Mouse (Mus musculus): ENCODE data around the gene Msi1. TPM values are rescaled to one million over a fixed set of nuclear protein-coding genes. Genes with fewer than 3 reads are reported as not detected.

Gene Msi1
- total and polyA plus RNA-seq, 3 experiments, result 3.5 to 5.7 TPM; not detected in 1

GRCm38 (mm10) chr5:115402063-115402462 lies 27.3 kb upstream of the Msi1 start:
- Histone ChIP-seq H3K9ac (ENCODE audit: control insufficient read depth, low read depth, low read length, poor library complexity, severe bottlenecking) (no peak overlapping the region), H3K27me3 (ENCODE audit: control insufficient read depth in 1 of 2, insufficient read depth in 2 of 2, low read length in 2 of 2) (no peaks in the 10 kb centered on the region)

GRCm38 (mm10) chr5:115403436-115404140 lies 25.8 kb upstream of the Msi1 start:
- H3K4me3 ChIP-seq (ENCODE audit: control insufficient read depth in 1 of 2, insufficient read depth in 1 of 2, low read depth in 2 of 2, low read length in 2 of 2), result no peak overlapping the region
- H3K79me2 ChIP-seq (ENCODE audit: control insufficient read depth, insufficient read depth, low read length, poor library complexity), result no peaks in the 10 kb centered on the region
- no peaks in the 10 kb centered on the region for H3K4me1 ChIP-seq (ENCODE audit: control insufficient read depth in 1 of 2, insufficient read depth in 2 of 2, low read length in 2 of 2)
- no peaks in the 10 kb centered on the region for H3K36me3 ChIP-seq (ENCODE audit: control insufficient read depth in 1 of 2, insufficient read depth in 2 of 2, low read length in 2 of 2)
- H3K9ac ChIP-seq (ENCODE audit: control insufficient read depth, low read depth, low read length, poor library complexity, severe bottlenecking), result no peak overlapping the region
- no peak overlapping the region for H3K27ac ChIP-seq (ENCODE audit: control insufficient read depth, low read depth, low read length)
- no peaks in the 10 kb centered on the region for H3K27me3 ChIP-seq (ENCODE audit: control insufficient read depth in 1 of 2, insufficient read depth in 2 of 2, low read length in 2 of 2)
- no peak for TF ChIP-seq GATA1 (IDR thresholded peaks at IDR 0.05; ENCODE audit: low read depth, low read length)
- TF ChIP-seq ZC3H11A (IDR thresholded peaks at IDR 0.05; ENCODE audit: low read depth, low read length), result no peak
- TF ChIP-seq NRF1 (IDR thresholded peaks at IDR 0.05; ENCODE audit: insufficient read depth, low read depth, low read length, poor library complexity, severe bottlenecking), result no peak
- no peak for TF ChIP-seq USF1 (IDR thresholded peaks at IDR 0.05; ENCODE audit: low read depth, low read length)
- no peak for TF ChIP-seq USF2 (IDR thresholded peaks at IDR 0.05; ENCODE audit: borderline replicate concordance in 1 of 2, insufficient read depth in 1 of 2, low read depth in 1 of 2, low read length in 2 of 2)
- no peak for TF ChIP-seq ZMIZ1 (IDR thresholded peaks at IDR 0.05; ENCODE audit: low read depth, low read length)
- no peak for TF ChIP-seq ZNF384 (IDR thresholded peaks at IDR 0.05; ENCODE audit: low read depth, low read length)
- DNase-seq (ENCODE audit: low read depth, low spot score), result no peak
- H3K9me3 ChIP-seq (replicated peaks; ENCODE audit: insufficient read depth, low read length), result no peaks in the 10 kb centered on the region

More at GRCm38 (mm10) chr5:115402063-115402462, 27.3 kb upstream of the Msi1 start:
- no peak for DNase-seq (ENCODE audit: low read depth, low spot score)
- Histone ChIP-seq H3K36me3 (ENCODE audit: control insufficient read depth in 1 of 2, insufficient read depth in 2 of 2, low read length in 2 of 2) (no peaks in the 10 kb centered on the region), H3K27ac (ENCODE audit: control insufficient read depth, low read depth, low read length) (no peak overlapping the region), H3K9me3 (replicated peaks; ENCODE audit: insufficient read depth, low read length) (no peaks in the 10 kb centered on the region), H3K4me3 (ENCODE audit: control insufficient read depth in 1 of 2, insufficient read depth in 1 of 2, low read depth in 2 of 2, low read length in 2 of 2) (no peak overlapping the region), H3K79me2 (ENCODE audit: control insufficient read depth, insufficient read depth, low read length, poor library complexity) (no peaks in the 10 kb centered on the region), H3K4me1 (ENCODE audit: control insufficient read depth in 1 of 2, insufficient read depth in 2 of 2, low read length in 2 of 2) (no peaks in the 10 kb centered on the region)
- no peak for TF ChIP-seq USF1 (IDR thresholded peaks at IDR 0.05; ENCODE audit: low read depth, low read length)
- TF ChIP-seq TCF12 (IDR thresholded peaks at IDR 0.05; ENCODE audit: low read depth, low read length), result no peak
- no peak for TF ChIP-seq ZC3H11A (IDR thresholded peaks at IDR 0.05; ENCODE audit: low read depth, low read length)
- no peak for TF ChIP-seq ZKSCAN1 (IDR thresholded peaks at IDR 0.05; ENCODE audit: low read depth, low read length)
- no peak for TF ChIP-seq SIN3A (IDR thresholded peaks at IDR 0.05; ENCODE audit: low read length)
- no peak for TF ChIP-seq TBP (IDR thresholded peaks at IDR 0.05; ENCODE audit: low read depth, low read length)
- TF ChIP-seq POLR2A (IDR thresholded peaks at IDR 0.05; ENCODE audit: control insufficient read depth in 1 of 2, insufficient read depth in 1 of 2, low read depth in 1 of 2, low read length in 2 of 2, poor library complexity in 1 of 2), result no peak
- TF ChIP-seq BHLHE40 (IDR thresholded peaks at IDR 0.05; ENCODE audit: borderline replicate concordance, low read depth, low read length), result no peak
- no peak for TF ChIP-seq MAFK (IDR thresholded peaks at IDR 0.05; ENCODE audit: borderline replicate concordance, low read depth, low read length)
- TF ChIP-seq POLR2AphosphoS2 (IDR thresholded peaks at IDR 0.05; ENCODE audit: low read length), result no peak
- TF ChIP-seq TAL1 (IDR thresholded peaks at IDR 0.05; ENCODE audit: low read length), result no peak
- TF ChIP-seq POLR2AphosphoS5 (IDR thresholded peaks at IDR 0.05; ENCODE audit: borderline replicate concordance, low read depth, low read length), result no peak
- no peak for TF ChIP-seq E2F4 (IDR thresholded peaks at IDR 0.05; ENCODE audit: borderline replicate concordance, low read depth, low read length)
- no peak for TF ChIP-seq SMC3 (IDR thresholded peaks at IDR 0.05; ENCODE audit: low read depth, low read length)
- TF ChIP-seq UBTF (IDR thresholded peaks at IDR 0.05; ENCODE audit: borderline replicate concordance, insufficient read depth, low read depth, low read length), result no peak
- TF ChIP-seq MYC (IDR thresholded peaks at IDR 0.05; ENCODE audit: low read depth, low read length), result no peak
- no peak for TF ChIP-seq GABPA (IDR thresholded peaks at IDR 0.05; ENCODE audit: low read depth, low read length)
- TF ChIP-seq CHD1 (IDR thresholded peaks at IDR 0.05; ENCODE audit: low read depth, low read length), result no peak

Measured in MEL (cell line).